Mouse (Mus musculus): ENCODE results near the gene Gpr4. TPM values are rescaled to one million over a fixed set of nuclear protein-coding genes. Genes with fewer than 3 reads are reported as not detected.

Gene Gpr4
- 1.7 and 2.0 TPM in 2 replicates for polyA plus RNA-seq (2016; fragmentation: Nextera tagmentation; extraction: Ambion mirVana)

DNA sequence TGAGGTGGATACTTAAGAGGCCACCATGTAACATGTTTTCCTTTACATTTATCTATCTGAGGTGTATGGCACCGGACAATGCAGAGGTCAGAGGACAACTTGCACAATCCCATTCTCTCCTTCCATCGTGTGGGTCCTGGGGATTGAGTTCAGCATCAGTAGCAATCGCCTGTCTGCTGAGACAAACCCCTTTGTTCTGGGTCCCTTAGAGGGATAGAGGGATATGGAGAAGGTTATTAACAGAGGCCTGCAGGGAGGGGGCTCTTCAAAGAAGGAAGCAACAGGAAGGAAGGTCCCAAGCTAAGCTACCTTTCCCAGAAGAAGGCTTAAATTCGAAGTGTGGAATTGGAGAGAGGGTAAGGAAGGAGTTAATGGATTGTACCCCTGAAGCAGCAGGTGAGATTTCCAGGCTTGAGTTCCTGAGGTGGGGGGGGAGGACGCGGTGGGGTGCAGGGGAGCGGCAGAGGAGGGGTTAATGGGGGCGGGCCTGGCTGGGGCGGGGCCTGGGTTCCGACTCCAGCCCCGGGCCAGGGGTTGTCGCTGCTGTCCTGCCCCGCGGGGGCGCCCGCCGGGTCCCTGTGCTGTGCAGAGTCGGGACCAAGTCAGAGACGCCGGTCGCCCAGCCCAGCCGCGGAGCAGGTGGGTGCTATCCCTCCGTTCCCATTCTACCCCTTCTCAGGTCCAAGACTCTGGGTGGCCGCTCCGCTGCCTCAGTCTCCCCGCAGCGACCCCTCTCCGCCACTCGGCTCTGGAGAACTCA is at the start of gene Gpr4:
Gpr4 (plus strand) TSS at position 543 of the 760 bp plus-strand sequence.
- WGBS, result 3% methylated on average over 30 of the region's 30 CpGs

DNA sequence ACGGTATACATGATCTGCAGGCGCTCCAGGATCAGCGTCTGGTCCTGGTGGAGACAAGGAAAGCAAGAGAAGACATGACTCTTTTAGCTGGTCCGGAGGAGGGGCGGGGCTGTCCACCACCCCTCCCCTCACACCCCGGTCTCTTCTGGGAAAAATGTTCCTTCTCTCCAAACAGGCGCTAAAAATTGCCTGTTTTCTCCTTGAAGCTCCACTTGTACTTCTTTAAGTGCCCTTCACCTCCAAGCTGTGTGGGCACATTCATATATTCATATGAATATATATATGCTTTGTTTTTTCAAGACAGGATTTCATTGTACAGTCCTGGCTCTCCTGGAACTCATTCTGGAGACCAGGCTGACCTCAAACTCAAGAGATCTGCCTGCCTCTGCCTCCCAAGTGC is 49.4 kb upstream of the Gpr4 start:
- H3K9me3 ChIP-seq, result peaks cover 8% of the 10 kb centered on the region; the same call in 1 of the 2 replicates
- H3K27ac ChIP-seq (replicated peaks), result no peak overlapping the region
- H3K27me3 ChIP-seq (replicated peaks; ENCODE audit: low read depth, poor library complexity, severe bottlenecking), result peaks cover 83% of the 10 kb centered on the region
- no peak for DNase-seq (ENCODE audit: low spot score)
- no peaks in the 10 kb centered on the region for H3K36me3 ChIP-seq (replicated peaks)
- peaks cover 46% of the 10 kb centered on the region for H3K4me1 ChIP-seq
- WGBS, result 80% methylated on average over 7 of the region's 7 CpGs
- H3K4me3 ChIP-seq, result no peak overlapping the region

More for the DNA sequence above, at the start of gene Gpr4:
- Histone ChIP-seq H3K27me3 (replicated peaks; ENCODE audit: low read depth, poor library complexity, severe bottlenecking) (peaks cover 41% of the 10 kb centered on the region), H3K4me1 (peaks cover 32% of the 10 kb centered on the region), H3K36me3 (replicated peaks) (no peaks in the 10 kb centered on the region), H3K9me3 (no peaks in the 10 kb centered on the region), H3K27ac (replicated peaks) (peak within 1 kb of the TSS; percentile 63), H3K4me3 (peak within 1 kb of the TSS; percentile 61)
- peak; percentile 76 for DNase-seq (ENCODE audit: low spot score)

DNA sequence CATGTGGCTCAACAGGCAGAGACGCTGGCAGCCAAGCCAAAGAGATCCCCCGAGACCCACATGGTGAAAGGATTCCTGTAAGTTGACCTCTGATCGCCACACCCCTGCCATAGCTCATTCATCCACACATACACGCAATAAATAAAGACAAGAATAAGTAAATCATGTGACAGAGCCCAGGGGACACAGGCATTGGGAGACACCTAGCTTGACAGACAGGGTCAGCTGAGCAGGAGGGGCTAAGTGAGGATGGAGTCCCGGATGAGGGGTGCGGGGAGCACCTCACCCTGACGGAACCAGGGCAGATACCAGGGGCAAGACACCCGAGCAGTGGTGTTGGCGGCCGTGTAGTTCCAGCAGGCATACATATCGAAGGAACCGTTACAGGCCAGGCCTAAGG is 48.6 kb upstream of the Gpr4 start:
- 32% methylated on average over 12 of the region's 12 CpGs for WGBS
- no peak for DNase-seq (ENCODE audit: low spot score)
- H3K9me3 ChIP-seq, result peaks cover 8% of the 10 kb centered on the region; the same call in 1 of the 2 replicates
- peak overlapping the region; percentile 42 for H3K4me3 ChIP-seq
- H3K4me1 ChIP-seq, result peaks cover 46% of the 10 kb centered on the region
- no peak overlapping the region for H3K27ac ChIP-seq (replicated peaks)
- H3K27me3 ChIP-seq (replicated peaks; ENCODE audit: low read depth, poor library complexity, severe bottlenecking), result peaks cover 77% of the 10 kb centered on the region
- H3K36me3 ChIP-seq (replicated peaks), result no peaks in the 10 kb centered on the region

DNA sequence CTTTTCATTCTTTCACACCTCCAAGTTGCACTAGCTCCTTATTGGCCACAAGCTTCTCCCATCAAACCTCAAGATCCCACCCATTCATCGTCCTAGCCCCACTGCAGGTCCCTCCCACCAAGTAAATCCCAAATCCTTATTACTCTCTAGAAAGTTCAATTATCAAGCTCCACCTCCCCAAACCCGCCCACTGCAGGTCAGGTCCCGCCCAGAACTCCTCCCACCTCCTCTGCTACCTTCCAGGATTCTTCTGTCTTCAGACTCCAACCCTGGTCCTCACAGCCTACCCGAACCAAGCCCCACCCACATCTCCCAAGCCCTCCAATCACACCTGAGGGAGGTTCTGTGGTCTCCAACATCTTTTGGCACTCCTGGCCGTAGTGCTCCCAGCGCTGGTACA is 48.1 kb upstream of the Gpr4 start:
- H3K27ac ChIP-seq (replicated peaks), result no peak overlapping the region
- peaks cover 8% of the 10 kb centered on the region; the same call in 1 of the 2 replicates for H3K9me3 ChIP-seq
- H3K36me3 ChIP-seq (replicated peaks), result no peaks in the 10 kb centered on the region
- H3K27me3 ChIP-seq (replicated peaks; ENCODE audit: low read depth, poor library complexity, severe bottlenecking), result peaks cover 73% of the 10 kb centered on the region
- H3K4me3 ChIP-seq, result peak overlapping the region; percentile 42
- H3K4me1 ChIP-seq, result peaks cover 45% of the 10 kb centered on the region
- WGBS, result 3% methylated on average over 6 of the region's 6 CpGs
- peak; percentile 66 for DNase-seq (ENCODE audit: low spot score)

DNA sequence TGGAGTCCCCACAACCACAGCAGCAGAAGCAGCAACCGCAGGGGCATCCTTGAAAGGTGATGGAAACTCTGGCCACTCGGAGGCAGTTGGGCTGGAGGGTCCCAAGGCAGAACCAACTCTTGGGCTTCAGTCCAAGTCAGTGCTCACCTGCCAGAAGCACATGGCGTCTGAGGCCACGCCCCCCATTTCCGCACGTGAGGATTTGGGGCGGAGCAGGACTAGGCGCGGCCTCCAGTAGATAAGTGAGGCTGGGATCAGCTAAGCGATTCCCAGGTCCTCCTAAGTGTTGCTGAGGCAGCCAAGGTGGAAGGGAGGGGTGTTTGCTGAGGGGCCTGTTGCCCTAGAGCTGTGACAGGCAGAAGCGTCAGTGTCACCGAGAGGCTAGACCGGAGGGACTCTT is 47.4 kb upstream of the Gpr4 start:
- Histone ChIP-seq H3K9me3 (peaks cover 7% of the 10 kb centered on the region; the same call in 1 of the 2 replicates), H3K4me3 (peak overlapping the region; percentile 42), H3K27me3 (replicated peaks; ENCODE audit: low read depth, poor library complexity, severe bottlenecking) (peaks cover 66% of the 10 kb centered on the region), H3K36me3 (replicated peaks) (no peaks in the 10 kb centered on the region), H3K4me1 (peaks cover 37% of the 10 kb centered on the region), H3K27ac (replicated peaks) (no peak overlapping the region)
- 2% methylated on average over 13 of the region's 13 CpGs for WGBS
- peak; percentile 51 for DNase-seq (ENCODE audit: low spot score)

DNA sequence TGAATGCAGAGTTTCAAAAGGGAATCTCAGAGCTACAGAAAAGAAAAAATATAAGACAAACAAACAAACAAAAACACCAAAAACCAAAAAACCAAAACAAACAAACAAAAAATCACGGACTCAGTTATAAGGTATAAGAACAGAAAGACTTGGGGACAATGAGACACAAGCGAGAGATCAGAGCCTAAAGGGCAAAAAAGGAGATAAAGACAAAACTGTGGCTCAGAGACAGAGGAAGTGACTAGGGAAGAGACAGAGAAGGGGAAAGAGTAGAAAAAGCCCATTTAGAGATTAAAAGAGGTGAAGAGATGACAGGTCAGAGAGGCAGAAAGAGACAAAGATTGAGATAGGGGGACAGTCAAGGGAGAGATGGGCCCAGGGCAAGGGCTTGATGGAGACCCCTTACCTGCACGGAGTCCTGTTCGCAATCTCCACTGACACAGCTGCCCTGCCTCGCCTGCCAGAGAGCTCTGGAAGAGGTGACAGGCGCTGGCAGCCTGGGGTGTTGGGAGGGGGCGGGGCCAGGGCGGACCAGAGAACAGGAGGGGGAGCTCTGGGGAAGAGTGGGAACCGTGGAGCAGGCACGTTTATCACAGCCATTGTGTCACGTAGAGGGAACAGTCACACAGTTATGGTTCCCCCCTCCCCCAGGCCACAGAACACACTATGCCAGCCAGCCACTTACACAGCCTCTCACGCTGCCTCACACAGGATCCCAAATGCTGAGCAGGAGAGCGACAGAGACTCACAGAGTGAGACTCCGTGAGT is 46.5 kb upstream of the Gpr4 start, which contains the start of gene Gipr:
Gipr (minus strand) TSS at position 472 of the 768 bp plus-strand sequence.
- H3K27me3 ChIP-seq (replicated peaks; ENCODE audit: low read depth, poor library complexity, severe bottlenecking), result peaks cover 62% of the 10 kb centered on the region
- 12% methylated on average over 14 of the region's 14 CpGs for WGBS
- H3K4me3 ChIP-seq, result peak within 1 kb of the TSS; percentile 42

DNA sequence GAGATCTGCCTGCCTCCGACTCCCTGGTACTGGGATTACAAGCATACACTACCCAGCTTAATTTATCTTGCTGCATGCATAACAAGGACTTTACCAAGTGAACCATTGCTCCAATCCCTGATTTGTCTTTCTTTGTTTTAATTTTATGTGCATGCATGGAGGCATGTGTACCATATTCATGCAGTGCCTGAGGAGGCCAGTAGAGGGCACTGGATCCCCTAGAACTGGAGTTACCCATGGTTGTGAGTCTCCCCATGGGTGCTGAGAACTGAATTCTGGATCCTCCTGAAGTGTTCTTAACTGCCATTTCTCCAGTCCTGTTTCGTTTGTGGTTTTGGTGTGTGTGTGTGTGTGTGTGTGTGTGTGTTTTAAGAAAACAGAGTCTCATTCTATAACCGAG is 45.3 kb upstream of the Gpr4 start:
- WGBS, result 90% methylated on average over 3 of the region's 3 CpGs
- Histone ChIP-seq H3K4me3 (no peak overlapping the region), H3K36me3 (replicated peaks) (no peaks in the 10 kb centered on the region), H3K27me3 (replicated peaks; ENCODE audit: low read depth, poor library complexity, severe bottlenecking) (peaks cover 61% of the 10 kb centered on the region), H3K4me1 (peaks cover 34% of the 10 kb centered on the region), H3K27ac (replicated peaks) (no peak overlapping the region), H3K9me3 (peaks cover 5% of the 10 kb centered on the region; the same call in 1 of the 2 replicates)
- no peak for DNase-seq (ENCODE audit: low spot score)

More for the DNA sequence above, 46.5 kb upstream of the Gpr4 start, which contains the start of gene Gipr:
- H3K36me3 ChIP-seq (replicated peaks), result no peaks in the 10 kb centered on the region
- H3K4me1 ChIP-seq, result peaks cover 30% of the 10 kb centered on the region
- H3K9me3 ChIP-seq, result peaks cover 5% of the 10 kb centered on the region; the same call in 1 of the 2 replicates
- H3K27ac ChIP-seq (replicated peaks), result no peak within 1 kb of the TSS
- DNase-seq (ENCODE audit: low spot score), result no peak

DNA sequence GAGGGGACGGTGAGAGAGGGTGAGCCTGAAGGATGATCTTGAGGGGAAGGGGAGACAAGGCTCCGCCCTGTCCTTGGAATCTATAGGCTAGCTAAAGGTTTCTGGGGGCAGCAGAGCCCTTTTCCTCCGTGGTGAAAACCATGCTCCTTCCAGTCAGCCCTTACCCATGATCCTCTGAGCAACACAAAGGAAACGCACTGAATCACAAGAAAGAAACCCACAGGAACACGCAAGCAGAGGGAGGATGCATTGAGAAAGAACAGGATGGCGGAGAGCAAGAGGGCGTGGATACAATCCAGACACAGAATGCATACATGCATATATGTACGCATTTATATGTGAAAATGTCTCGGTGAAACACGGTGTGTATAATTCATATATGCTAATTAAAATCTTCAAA is 42.8 kb upstream of the Gpr4 start:
- 66% methylated on average over 10 of the region's 10 CpGs for WGBS
- Histone ChIP-seq H3K36me3 (replicated peaks) (no peaks in the 10 kb centered on the region), H3K4me1 (peaks cover 35% of the 10 kb centered on the region), H3K9me3 (peaks cover 5% of the 10 kb centered on the region; the same call in 1 of the 2 replicates), H3K4me3 (no peak overlapping the region), H3K27ac (replicated peaks) (no peak overlapping the region), H3K27me3 (replicated peaks; ENCODE audit: low read depth, poor library complexity, severe bottlenecking) (peaks cover 51% of the 10 kb centered on the region)
- DNase-seq (ENCODE audit: low spot score), result no peak

DNA sequence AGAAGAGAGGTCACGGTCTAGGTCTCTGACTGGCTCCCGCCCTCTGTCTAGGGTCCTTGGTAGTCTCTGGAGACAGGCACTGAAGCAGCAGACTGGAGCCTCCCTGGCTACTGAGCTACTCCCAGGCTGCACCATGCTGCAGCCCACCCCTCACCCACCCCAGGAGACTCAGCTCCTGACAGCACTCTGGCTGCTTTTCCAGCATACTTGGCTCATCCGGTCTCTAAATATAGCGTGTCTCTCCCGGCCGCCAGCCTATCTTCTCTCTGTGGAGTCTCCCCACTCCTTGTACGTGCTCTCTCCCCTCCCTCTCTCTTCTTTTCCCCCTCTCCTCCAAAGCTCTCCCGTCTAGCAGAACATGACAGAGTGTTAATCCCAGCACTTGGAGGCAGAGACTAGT is 42.2 kb upstream of the Gpr4 start:
- Histone ChIP-seq H3K4me1 (peaks cover 28% of the 10 kb centered on the region), H3K9me3 (peaks cover 5% of the 10 kb centered on the region; the same call in 1 of the 2 replicates), H3K36me3 (replicated peaks) (no peaks in the 10 kb centered on the region), H3K27ac (replicated peaks) (no peak overlapping the region), H3K4me3 (no peak overlapping the region), H3K27me3 (replicated peaks; ENCODE audit: low read depth, poor library complexity, severe bottlenecking) (peaks cover 50% of the 10 kb centered on the region)
- 64% methylated on average over 8 of the region's 8 CpGs for WGBS
- no peak for DNase-seq (ENCODE audit: low spot score)

DNA sequence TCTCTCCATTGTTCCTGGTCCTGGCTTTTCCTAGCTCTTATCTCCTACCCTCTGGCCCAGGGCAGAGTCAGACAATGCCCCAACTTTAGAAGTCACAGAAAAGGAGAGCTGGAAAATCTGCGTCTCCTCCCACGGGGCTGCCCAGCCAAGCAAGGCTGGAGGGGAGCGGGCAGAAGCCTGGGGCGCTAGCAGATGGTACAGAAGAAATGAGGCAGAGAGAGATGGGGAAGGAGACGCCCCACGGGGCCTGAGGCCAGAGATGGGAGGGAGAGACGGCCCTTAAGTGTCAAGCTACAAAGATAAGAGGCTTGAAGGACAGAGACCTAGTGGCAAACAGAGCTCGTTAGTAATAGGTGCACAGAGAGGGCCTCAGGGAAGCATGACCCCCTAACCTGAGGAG is 40.5 kb upstream of the Gpr4 start:
- H3K9me3 ChIP-seq, result peaks cover 5% of the 10 kb centered on the region; the same call in 1 of the 2 replicates
- DNase-seq (ENCODE audit: low spot score), result no peak
- peaks cover 32% of the 10 kb centered on the region for H3K4me1 ChIP-seq
- H3K27ac ChIP-seq (replicated peaks), result no peak overlapping the region
- peaks cover 50% of the 10 kb centered on the region for H3K27me3 ChIP-seq (replicated peaks; ENCODE audit: low read depth, poor library complexity, severe bottlenecking)
- H3K4me3 ChIP-seq, result peak overlapping the region; percentile 26; the same call in 1 of the 2 replicates
- no peaks in the 10 kb centered on the region for H3K36me3 ChIP-seq (replicated peaks)
- WGBS, result 48% methylated on average over 8 of the region's 8 CpGs

DNA sequence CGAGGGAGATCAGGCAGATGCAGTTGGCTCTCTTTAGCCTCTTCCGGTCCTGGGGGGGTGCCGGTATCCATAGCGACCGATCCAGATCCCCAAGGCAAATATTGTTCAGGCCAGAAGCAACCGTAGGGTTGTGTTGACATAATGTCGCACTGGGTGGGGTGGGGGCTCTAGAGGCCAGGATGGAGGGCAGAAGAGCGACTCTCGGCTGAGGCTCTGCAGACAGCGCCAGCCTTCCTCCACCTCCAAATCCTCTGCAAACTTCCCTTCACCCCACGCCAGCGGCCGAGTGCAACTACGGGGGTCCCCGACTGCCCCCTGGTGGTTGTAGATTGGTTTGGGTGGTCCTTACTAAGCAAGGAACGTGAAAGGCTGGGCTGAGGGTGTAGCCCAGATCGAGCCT is 39.5 kb upstream of the Gpr4 start:
- peak; percentile 91 for DNase-seq (ENCODE audit: low spot score)
- H3K9me3 ChIP-seq, result no peaks in the 10 kb centered on the region; the same call in 1 of the 2 replicates
- H3K4me1 ChIP-seq, result peaks cover 34% of the 10 kb centered on the region
- WGBS, result 5% methylated on average over 17 of the region's 17 CpGs
- H3K4me3 ChIP-seq, result peak overlapping the region; percentile 55
- peak overlapping the region; percentile 66; the same call in 1 of the 2 replicates for H3K27ac ChIP-seq (replicated peaks)
- no peaks in the 10 kb centered on the region for H3K36me3 ChIP-seq (replicated peaks)
- peaks cover 59% of the 10 kb centered on the region for H3K27me3 ChIP-seq (replicated peaks; ENCODE audit: low read depth, poor library complexity, severe bottlenecking)

DNA sequence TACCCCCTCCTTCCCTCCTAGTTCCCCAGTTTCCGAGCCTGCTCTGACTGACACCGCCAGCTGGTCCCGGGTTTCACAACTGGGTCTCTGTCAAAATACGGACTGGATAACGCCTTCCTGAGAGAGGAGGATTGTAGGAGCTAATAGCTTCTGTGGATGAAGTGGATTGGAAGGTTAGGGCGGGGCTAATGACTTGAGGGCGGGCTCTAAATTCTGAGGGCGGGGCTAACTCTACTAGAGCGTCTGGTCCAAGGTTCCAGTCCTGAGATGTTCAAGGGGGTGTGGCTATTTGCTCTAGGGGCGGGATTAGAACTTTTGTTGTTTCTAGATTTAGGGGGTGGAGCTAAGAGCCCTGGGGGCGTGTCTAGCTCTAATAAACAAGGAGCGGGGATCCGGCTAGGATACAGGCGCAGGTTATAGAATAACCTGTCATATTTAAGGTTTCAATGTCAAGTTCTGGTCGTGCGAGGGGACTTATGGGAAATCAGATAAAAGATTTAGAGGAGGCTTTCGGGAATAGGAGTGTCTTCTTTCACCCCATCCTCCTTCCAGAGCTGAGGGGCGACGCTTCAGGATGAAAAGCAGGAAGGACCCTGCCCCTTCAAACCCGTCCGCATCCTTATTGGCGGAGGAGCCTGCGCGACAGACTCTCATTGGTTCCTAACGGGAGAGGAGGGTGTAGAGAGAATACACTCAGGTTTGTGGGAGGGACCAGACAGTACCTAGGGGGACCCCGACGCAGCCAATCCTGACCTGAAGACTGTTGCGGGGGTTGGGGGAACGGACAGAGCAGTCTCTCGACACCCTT is 36.4 kb upstream of the Gpr4 start, which contains the start of gene Eml2:
Eml2 (plus strand) TSS at position 714 of the 808 bp plus-strand sequence.
- Histone ChIP-seq H3K27ac (replicated peaks) (no peak within 1 kb of the TSS), H3K36me3 (replicated peaks) (no peaks in the 10 kb centered on the region), H3K27me3 (replicated peaks; ENCODE audit: low read depth, poor library complexity, severe bottlenecking) (peaks cover 83% of the 10 kb centered on the region), H3K9me3 (peaks cover 3% of the 10 kb centered on the region; the same call in 1 of the 2 replicates), H3K4me1 (peaks cover 56% of the 10 kb centered on the region), H3K4me3 (peak within 1 kb of the TSS; percentile 55)
- WGBS, result 1% methylated on average over 30 of the region's 30 CpGs
- DNase-seq (ENCODE audit: low spot score), result peak; percentile 63
